Comparison of ENCODE assay signal across 1 mouse cellular context in the genomic region with DNA sequence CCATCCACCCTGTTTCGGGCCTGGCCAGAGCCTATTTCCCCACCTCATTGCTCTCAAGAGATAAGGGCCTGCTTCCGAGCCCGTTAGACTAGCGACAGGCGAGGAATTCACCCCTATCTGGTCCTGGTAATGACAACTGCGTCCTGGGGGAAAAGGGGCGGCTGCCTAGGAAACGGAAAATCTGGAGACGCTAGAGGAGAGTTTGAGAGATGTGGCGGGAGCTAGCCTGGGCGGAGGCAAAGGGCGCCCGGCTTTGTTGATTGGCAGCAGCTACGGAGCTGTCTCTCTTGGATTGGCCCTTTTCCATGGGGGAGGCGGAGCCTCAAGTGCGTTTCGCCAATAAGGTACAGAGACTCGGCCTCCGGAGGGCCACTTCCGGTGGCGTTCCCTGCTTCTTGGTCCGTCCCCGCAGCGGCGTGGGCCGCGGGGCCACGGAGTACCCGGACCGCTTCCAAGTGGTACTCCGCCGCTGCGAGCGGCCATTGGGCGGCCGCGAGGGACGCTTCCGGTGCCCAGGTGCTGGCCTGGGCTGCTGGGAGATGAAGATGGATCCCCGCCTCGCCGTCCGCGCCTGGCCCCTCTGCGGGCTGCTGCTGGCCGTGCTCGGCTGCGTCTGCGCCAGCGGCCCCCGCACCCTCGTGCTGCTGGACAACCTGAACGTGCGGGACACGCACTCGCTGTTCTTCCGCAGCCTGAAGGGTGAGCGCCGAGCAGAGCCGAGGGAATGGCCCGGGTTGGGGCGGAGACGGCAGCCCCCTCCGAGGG.
TF ChIP-seq lines count a peak whose summit lies in the region.

Gene Ddost (plus strand): TSS at position 391 of the 765 bp plus-strand sequence.

TF ChIP-seq in CH12.LX, 34 proteins besides CTCF, POLR2A, EP300 and RAD21 (continued from another document):
- TF ChIP-seq TCF12 (IDR thresholded peaks at IDR 0.05; ENCODE audit: low read depth, low read length) (peak; percentile 79), CHD1 (IDR thresholded peaks at IDR 0.05; ENCODE audit: low read depth, low read length) (no peak), UBTF (IDR thresholded peaks at IDR 0.05; ENCODE audit: low read depth, low read length) (peak; percentile 70), HCFC1 (IDR thresholded peaks at IDR 0.05; ENCODE audit: low read depth, low read length) (peak; percentile 97), E2F4 (IDR thresholded peaks at IDR 0.05; ENCODE audit: insufficient replicate concordance, low read depth, low read length) (0 out of 2 replicates have a peak, but pooled peaks have one; percentile 78), MYC (IDR thresholded peaks at IDR 0.05; ENCODE audit: low read depth, low read length) (peak; percentile 76; the same call in 1 of the 2 replicates), ZMIZ1 (IDR thresholded peaks at IDR 0.05; ENCODE audit: low read depth, low read length) (peak; percentile 69; the same call in 1 of the 2 replicates), RCOR1 (conservative IDR thresholded peaks at IDR 0.05; ENCODE audit: low read depth, low read length) (peak; percentile 36; the same call in 1 of the 2 replicates), NRF1 (IDR thresholded peaks at IDR 0.05; ENCODE audit: low read depth, low read length) (peak; percentile 55), MEF2A (IDR thresholded peaks at IDR 0.05; ENCODE audit: borderline replicate concordance, low read depth, low read length) (peak; percentile 73), IRF4 (IDR thresholded peaks at IDR 0.05; ENCODE audit: low read depth, low read length) (peak; percentile 76; the same call in 1 of the 2 replicates)
